Mouse (Mus musculus) lung, embryonic 14.5 days (tissue): ENCODE results near the gene Rxylt1. TPM values are rescaled to one million over a fixed set of nuclear protein-coding genes. Genes with fewer than 3 reads are reported as not detected.

Source experiments
- ATAC-seq: fragments of 200-750 bp; cut with Nextera tagmentation; 2 replicates; pipeline ENCODE4 v1.8.0; 2017; ENCODE audit warnings: mild to moderate bottlenecking, moderate TSS enrichment, moderate library complexity; ENCODE audit not compliant: insufficient read depth
- DNase-seq: peaks from one replicate; pipeline ENCODE4 v3.0.0-alpha.2; 2015
- H3K27ac ChIP-seq: fragments of 300-500 bp; sonication (generic); 2 replicates; pipeline ENCODE4 v1.5.1; 2014; ENCODE audit warnings: low read depth, mild to moderate bottlenecking, moderate library complexity
- H3K27me3 ChIP-seq: fragments of 300-500 bp; sonication (generic); 2 replicates; pipeline ENCODE4 v1.6.1; 2014; ENCODE audit warnings: low read length, control low read depth; ENCODE audit not compliant: insufficient read depth
- H3K36me3 ChIP-seq: fragments of 300-500 bp; sonication (generic); 2 replicates; pipeline ENCODE4 v1.6.1; 2014; ENCODE audit warnings: control low read depth; ENCODE audit not compliant: insufficient read depth
- H3K4me1 ChIP-seq: fragments of 300-500 bp; sonication (generic); 2 replicates; pipeline ENCODE4 v1.6.1; 2014; ENCODE audit warnings: antibody characterized with exemption, control low read depth; ENCODE audit not compliant: insufficient read depth
- H3K4me2 ChIP-seq: fragments of 300-500 bp; sonication (generic); 2 replicates; pipeline ENCODE4 v1.6.1; 2014; ENCODE audit warnings: mild to moderate bottlenecking
- H3K4me3 ChIP-seq: fragments of 300-500 bp; sonication (generic); 2 replicates; pipeline ENCODE4 v1.5.1; 2014; ENCODE audit warnings: low read depth, low read length
- H3K9ac ChIP-seq: fragments of 300-500 bp; sonication (generic); 2 replicates; pipeline ENCODE4 v1.6.1; 2014
- H3K9me3 ChIP-seq: fragments of 300-500 bp; sonication (generic); 2 replicates; pipeline ENCODE4 v1.6.1; 2016; ENCODE audit warnings: low read depth, low read length, control low read depth
- CTCF ChIP-seq: IDR thresholded peaks from 2 replicates; pipeline ENCODE4 v1.5.1; 2016; ENCODE audit warnings: antibody characterized with exemption, low read depth
- WGBS: fragments of 180-500 bp; shearing (Covaris S2); extraction: QIAGEN DNeasy Blood & Tissue Kit; methylation state at CpG from one replicate; pipeline ENCODE4 v1.1.7; 2014; 5-methylcytosine and 5-hydroxymethylcytosine counted together
- polyA plus RNA-seq: library from polyadenylated mRNA; unstranded; fragments of >200 nt; fragmentation: Nextera tagmentation; extraction: Ambion mirVana; gene quantifications from 2 replicates; pipeline ENCODE4 v1.2.1, GENCODE M21; 2014

Gene Rxylt1
- polyA plus RNA-seq, 1 experiment from 2014 or later: 61.0 TPM

DNA sequence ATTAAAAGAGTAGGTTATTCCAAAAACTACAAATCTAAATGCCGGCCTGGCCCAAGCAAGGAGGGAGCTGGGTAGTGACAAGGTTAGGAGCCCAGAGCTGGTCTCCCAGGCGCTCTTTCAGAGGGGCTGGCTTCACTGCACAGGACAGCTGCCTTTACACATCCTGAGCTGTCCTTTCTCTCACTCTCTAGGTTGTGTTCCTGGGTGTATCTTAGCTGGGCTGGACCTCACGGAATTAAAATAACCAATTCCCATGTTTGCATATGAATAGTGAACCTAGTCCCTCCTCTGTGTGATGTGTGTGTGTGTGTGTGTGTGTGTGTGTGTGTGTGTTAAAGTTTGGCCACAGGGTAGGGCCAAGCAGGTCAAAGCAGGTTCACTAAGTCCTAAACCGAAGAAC lies 52.2 kb downstream of the Rxylt1 start:
- 73% methylated on average over 4 of the region's 4 CpGs for WGBS

DNA sequence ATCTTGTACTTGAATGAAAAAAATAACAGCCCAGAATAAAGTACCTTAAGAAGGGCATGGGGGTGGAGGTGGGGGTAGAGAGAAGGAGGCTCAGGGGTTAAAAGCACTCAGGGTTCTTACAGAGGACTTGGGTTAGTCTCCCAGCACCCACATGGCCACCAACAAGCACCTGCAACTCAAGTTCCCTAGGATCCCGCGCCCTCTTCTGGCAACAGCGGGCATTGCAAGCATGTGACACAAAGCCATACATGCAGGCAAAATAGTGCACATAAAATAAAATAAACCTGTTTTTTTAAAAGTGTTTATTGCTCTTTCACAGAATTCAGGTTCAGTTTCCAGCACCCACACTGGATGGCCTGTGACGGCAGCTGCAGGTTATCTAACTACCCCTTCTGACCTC lies 56.8 kb downstream of the Rxylt1 start:
- H3K4me2 ChIP-seq: no peak overlapping the region
- no peak overlapping the region for H3K4me3 ChIP-seq
- H3K36me3 ChIP-seq: 0 out of 2 replicates have a peak, but pooled peaks cover 3% of the 10 kb centered on the region
- H3K27ac ChIP-seq: no peak overlapping the region
- H3K4me1 ChIP-seq: no peaks in the 10 kb centered on the region
- no peak for DNase-seq
- ATAC-seq: no peak
- no peak overlapping the region for H3K9ac ChIP-seq
- 47% methylated on average over 4 of the region's 4 CpGs for WGBS
- TF ChIP-seq CTCF: peak; percentile 61
- H3K27me3 ChIP-seq: no peaks in the 10 kb centered on the region
- H3K9me3 ChIP-seq: no peaks in the 10 kb centered on the region; the same call in 1 of the 2 replicates

More for the DNA sequence above, 52.2 kb downstream of the Rxylt1 start:
- Histone ChIP-seq H3K4me3 (peak overlapping the region; percentile 77; the same call in 1 of the 2 replicates), H3K9ac (no peak overlapping the region), H3K4me1 (peaks cover 6% of the 10 kb centered on the region), H3K36me3 (no peaks in the 10 kb centered on the region), H3K4me2 (peak overlapping the region; percentile 76; the same call in 1 of the 2 replicates), H3K27me3 (no peaks in the 10 kb centered on the region), H3K27ac (no peak overlapping the region), H3K9me3 (no peaks in the 10 kb centered on the region; the same call in 1 of the 2 replicates)
- no peak for TF ChIP-seq CTCF
- DNase-seq (no peak), ATAC-seq (no peak)

DNA sequence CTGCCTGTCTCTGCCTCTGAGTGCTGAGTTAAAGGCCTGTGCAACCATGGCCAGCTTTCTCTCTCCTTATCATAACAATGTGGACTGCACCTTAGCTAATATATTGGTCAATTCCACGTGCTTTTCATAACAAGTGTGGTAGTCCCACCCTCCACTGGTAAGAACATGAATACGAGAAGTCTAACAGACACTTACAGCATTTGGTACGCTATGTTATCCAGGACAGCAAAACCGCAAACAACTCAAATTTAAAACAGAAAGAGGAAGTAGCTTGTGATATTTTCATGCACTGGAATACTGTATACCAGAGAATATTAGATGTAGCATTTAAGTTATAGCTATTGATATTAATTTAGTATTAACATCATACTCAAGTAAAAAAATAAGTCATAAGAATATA lies 57.6 kb downstream of the Rxylt1 start:
- H3K4me3 ChIP-seq: no peak overlapping the region
- H3K4me2 ChIP-seq: no peak overlapping the region
- H3K9me3 ChIP-seq: no peaks in the 10 kb centered on the region; the same call in 1 of the 2 replicates
- H3K36me3 ChIP-seq: 0 out of 2 replicates have a peak, but pooled peaks cover 3% of the 10 kb centered on the region
- no peaks in the 10 kb centered on the region for H3K27me3 ChIP-seq
- DNase-seq (no peak), ATAC-seq (no peak)
- no peaks in the 10 kb centered on the region for H3K4me1 ChIP-seq
- H3K9ac ChIP-seq: no peak overlapping the region
- no peak overlapping the region for H3K27ac ChIP-seq
- WGBS: 88% methylated on average over 4 of the region's 4 CpGs
- TF ChIP-seq CTCF: no peak

DNA sequence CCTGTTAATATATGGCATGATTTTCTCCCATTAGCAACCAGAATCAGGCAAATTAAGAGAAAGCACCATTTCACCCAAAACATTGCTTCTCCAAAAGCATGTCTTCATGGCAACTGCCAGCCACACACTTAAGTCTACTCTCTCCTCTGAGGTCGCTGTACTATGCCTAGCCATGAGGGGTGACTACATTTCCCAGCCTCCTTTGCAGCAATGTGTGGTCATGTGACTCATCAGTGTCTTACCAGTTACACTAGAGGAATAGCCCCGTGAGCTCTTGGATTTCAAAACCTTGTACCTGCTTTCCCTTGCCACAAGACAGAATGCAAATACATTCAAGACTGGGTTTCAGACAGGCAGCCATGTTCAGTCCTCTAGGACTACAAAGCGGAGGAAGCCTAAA lies 58.6 kb downstream of the Rxylt1 start:
- Histone ChIP-seq H3K9me3 (no peaks in the 10 kb centered on the region; the same call in 1 of the 2 replicates), H3K4me3 (no peak overlapping the region), H3K27ac (no peak overlapping the region), H3K4me2 (no peak overlapping the region), H3K36me3 (0 out of 2 replicates have a peak, but pooled peaks cover 3% of the 10 kb centered on the region), H3K9ac (no peak overlapping the region), H3K27me3 (no peaks in the 10 kb centered on the region), H3K4me1 (peaks cover 3% of the 10 kb centered on the region; the same call in 1 of the 2 replicates)
- ATAC-seq (no peak; the same call in 1 of the 2 replicates), DNase-seq (no peak)
- WGBS: 60% methylated on average over 3 of the region's 3 CpGs
- TF ChIP-seq CTCF: no peak

DNA sequence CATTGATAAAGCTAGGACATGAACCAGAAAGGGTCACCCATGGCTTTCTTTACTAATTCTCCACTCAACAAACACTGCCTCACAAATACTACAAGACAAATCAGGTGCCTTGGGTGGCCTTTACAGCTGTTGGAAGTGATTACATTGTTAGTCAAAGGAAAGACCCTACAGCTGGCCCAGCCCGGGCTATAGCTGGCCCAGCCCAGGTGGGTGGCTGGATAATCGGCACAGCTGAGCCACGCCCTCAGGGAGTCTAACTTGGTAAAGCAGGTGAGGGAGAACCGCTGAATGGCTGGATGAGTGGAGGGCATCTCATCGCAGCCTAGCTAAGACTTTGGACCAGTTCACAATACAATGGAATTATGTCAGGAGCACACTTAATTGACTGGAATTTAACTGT lies 63.9 kb downstream of the Rxylt1 start:
- peaks cover 3% of the 10 kb centered on the region; the same call in 1 of the 2 replicates for H3K36me3 ChIP-seq
- WGBS: 50% methylated on average over 5 of the region's 5 CpGs
- TF ChIP-seq CTCF: no peak
- no peaks in the 10 kb centered on the region for H3K27me3 ChIP-seq
- peaks cover 15% of the 10 kb centered on the region for H3K4me1 ChIP-seq
- no peak overlapping the region for H3K27ac ChIP-seq
- no peaks in the 10 kb centered on the region for H3K9me3 ChIP-seq
- no peak overlapping the region for H3K4me2 ChIP-seq
- ATAC-seq (no peak), DNase-seq (no peak)
- H3K9ac ChIP-seq: no peak overlapping the region
- H3K4me3 ChIP-seq: no peak overlapping the region

DNA sequence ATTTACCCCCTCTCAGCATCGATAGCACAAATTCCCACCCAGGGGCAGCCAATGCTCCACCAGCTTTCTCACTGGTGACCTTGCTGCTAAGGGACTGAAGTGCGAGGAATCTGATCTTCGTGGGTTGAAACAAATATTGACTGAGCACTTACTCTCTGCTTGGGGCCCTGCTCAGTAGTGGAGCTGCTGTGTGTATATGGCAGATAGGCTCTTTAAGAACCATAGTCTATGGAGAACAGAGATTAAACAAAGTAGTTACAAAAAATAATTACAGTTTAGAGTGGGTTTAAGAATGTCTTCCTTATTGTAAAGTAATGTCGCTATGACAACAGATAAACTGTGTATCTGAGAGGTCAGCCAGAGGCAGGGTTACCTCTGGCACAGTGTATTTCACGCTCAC lies 66.8 kb downstream of the Rxylt1 start:
- Histone ChIP-seq H3K4me2 (peak overlapping the region; percentile 50), H3K4me1 (peaks cover 15% of the 10 kb centered on the region), H3K4me3 (no peak overlapping the region), H3K9ac (no peak overlapping the region), H3K27ac (no peak overlapping the region), H3K9me3 (no peaks in the 10 kb centered on the region), H3K36me3 (no peaks in the 10 kb centered on the region; the same call in 1 of the 2 replicates), H3K27me3 (no peaks in the 10 kb centered on the region)
- WGBS: 38% methylated on average over 5 of the region's 5 CpGs
- no peak for TF ChIP-seq CTCF
- ATAC-seq (peak; percentile 64), DNase-seq (no peak)

DNA sequence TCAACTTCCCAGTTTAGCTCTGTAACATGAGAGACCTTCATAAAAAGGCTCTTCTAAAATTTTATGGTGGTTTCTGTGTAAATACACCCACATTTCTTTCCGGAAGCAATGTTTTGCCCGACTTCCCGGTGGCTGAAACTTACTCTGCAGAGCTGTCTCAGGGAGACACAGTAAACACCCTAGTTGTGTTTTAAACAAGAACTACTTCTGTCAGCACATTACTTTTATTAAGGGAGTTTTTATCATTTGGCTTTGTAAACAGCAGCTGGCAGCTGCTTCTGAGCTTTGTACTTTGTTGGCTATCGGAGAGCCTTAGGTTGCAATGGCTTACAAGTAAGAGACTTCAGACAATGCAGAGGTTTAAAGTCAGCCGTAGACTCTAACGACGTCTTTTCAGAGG lies 67.4 kb downstream of the Rxylt1 start:
- WGBS: 11% methylated on average over 7 of the region's 7 CpGs
- peak overlapping the region; percentile 76; the same call in 1 of the 2 replicates for H3K27ac ChIP-seq
- no peaks in the 10 kb centered on the region; the same call in 1 of the 2 replicates for H3K36me3 ChIP-seq
- peak overlapping the region; percentile 10; the same call in 1 of the 2 replicates for H3K4me3 ChIP-seq
- peak; percentile 28; the same call in 1 of the 2 replicates for ATAC-seq
- no peaks in the 10 kb centered on the region for H3K27me3 ChIP-seq
- peaks cover 15% of the 10 kb centered on the region for H3K4me1 ChIP-seq
- TF ChIP-seq CTCF: no peak
- peak; percentile 78 for DNase-seq
- no peak overlapping the region for H3K9ac ChIP-seq
- H3K9me3 ChIP-seq: no peaks in the 10 kb centered on the region
- peak overlapping the region; percentile 50 for H3K4me2 ChIP-seq

Other genes starting within 250 kb of the Rxylt1 start
- 12.0 and 12.7 TPM in 2 replicates for gene Srgap1, start 50.1 kb downstream of the Rxylt1 start, polyA plus RNA-seq